Mouse (Mus musculus) gastrocnemius, postnatal 25 days (tissue): ENCODE data around the gene Hoxb4. TPM values are rescaled to one million over a fixed set of nuclear protein-coding genes. Genes with fewer than 3 reads are reported as not detected.
A peak's percentile ranks its signal among the peaks of the same experiment; 100 is the strongest.

Experiments
- DNase-seq: peaks from one replicate; pipeline ENCODE4 v3.0.0; 2022
- total RNA-seq, 2 experiments: library from RNA; stranded (reverse); gene quantifications; 1 replicate in 1 of 2; 2 replicates in 1 of 2; pipeline ENCODE4 v1.2.3; 2021

Gene Hoxb4
- total RNA-seq, 2 experiments from 2014 or later, result 0.24 to 0.38 TPM

GRCm38 (mm10) chr11:96298895-96299667, 19.0 kb upstream of the Hoxb4 start:
- DNase-seq, result no peak

GRCm38 (mm10) chr11:96299781-96300180, 18.3 kb upstream of the Hoxb4 start:
- no peak for DNase-seq

- no peak for DNase-seq
Observed at GRCm38 (mm10) chr11:96300354-96301063, 17.6 kb upstream of the Hoxb4 start.

- no peak for DNase-seq
Observed at GRCm38 (mm10) chr11:96301064-96301431, 17.0 kb upstream of the Hoxb4 start.

GRCm38 (mm10) chr11:96301837-96302236, 16.2 kb upstream of the Hoxb4 start:
- DNase-seq, result no peak

- DNase-seq, result no peak
Observed at GRCm38 (mm10) chr11:96302381-96303150, 15.5 kb upstream of the Hoxb4 start.

GRCm38 (mm10) chr11:96303151-96304099, 14.6 kb upstream of the Hoxb4 start, which contains the start of gene Hoxb5:
TSS of gene Hoxb5 (plus strand) at chr11:96303336.
- peak; percentile 57 for DNase-seq

GRCm38 (mm10) chr11:96304381-96305195, 13.5 kb upstream of the Hoxb4 start:
- DNase-seq, result no peak

- DNase-seq, result no peak
Observed at GRCm38 (mm10) chr11:96305505-96306182, 12.4 kb upstream of the Hoxb4 start.

- DNase-seq, result no peak
Observed at GRCm38 (mm10) chr11:96306183-96306907, 11.7 kb upstream of the Hoxb4 start.

GRCm38 (mm10) chr11:96306908-96307269, 11.2 kb upstream of the Hoxb4 start:
- DNase-seq, result no peak

GRCm38 (mm10) chr11:96308763-96309162, 9.3 kb upstream of the Hoxb4 start:
- no peak for DNase-seq

- DNase-seq, result no peak
Observed at GRCm38 (mm10) chr11:96309288-96309687, 8.8 kb upstream of the Hoxb4 start.

GRCm38 (mm10) chr11:96310183-96310938, 7.7 kb upstream of the Hoxb4 start:
- DNase-seq, result no peak

GRCm38 (mm10) chr11:96311097-96311496, 7.0 kb upstream of the Hoxb4 start:
- no peak for DNase-seq

- DNase-seq, result peak; percentile 25
Observed at GRCm38 (mm10) chr11:96311520-96312417, 6.3 kb upstream of the Hoxb4 start.

- DNase-seq, result no peak
Observed at GRCm38 (mm10) chr11:96313134-96313533, 4.9 kb upstream of the Hoxb4 start.
